Mouse (Mus musculus): ENCODE results near the gene Eif4e. TPM values are rescaled to one million over a fixed set of nuclear protein-coding genes. Genes with fewer than 3 reads are reported as not detected.
A peak's percentile ranks its signal among the peaks of the same experiment; 100 is the strongest.

The Eif4e gene
- total RNA-seq, 2 experiments from 2014 or later = 119 to 137 TPM

DNA sequence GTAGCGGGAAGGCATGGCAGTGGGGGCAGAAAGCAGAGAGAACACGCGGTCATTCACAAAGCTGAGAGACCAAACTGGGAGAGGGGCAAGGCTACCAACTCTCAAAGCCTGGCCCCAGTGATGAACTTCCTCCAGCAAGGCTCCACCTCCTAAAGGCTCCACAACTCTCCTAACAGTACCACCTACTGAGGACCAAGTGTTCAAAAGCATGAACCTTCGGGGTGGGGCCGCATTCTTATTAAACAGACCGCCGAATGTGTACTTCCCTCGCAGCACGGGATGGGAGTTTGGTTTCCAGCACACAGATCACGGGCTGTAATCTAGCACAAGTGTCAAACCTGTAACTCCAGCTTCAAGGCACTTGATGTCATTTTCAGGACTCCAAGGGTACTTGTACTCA is 52.9 kb downstream of the Eif4e start:
- DNase-seq (ENCODE audit: low spot score) = no peak

DNA sequence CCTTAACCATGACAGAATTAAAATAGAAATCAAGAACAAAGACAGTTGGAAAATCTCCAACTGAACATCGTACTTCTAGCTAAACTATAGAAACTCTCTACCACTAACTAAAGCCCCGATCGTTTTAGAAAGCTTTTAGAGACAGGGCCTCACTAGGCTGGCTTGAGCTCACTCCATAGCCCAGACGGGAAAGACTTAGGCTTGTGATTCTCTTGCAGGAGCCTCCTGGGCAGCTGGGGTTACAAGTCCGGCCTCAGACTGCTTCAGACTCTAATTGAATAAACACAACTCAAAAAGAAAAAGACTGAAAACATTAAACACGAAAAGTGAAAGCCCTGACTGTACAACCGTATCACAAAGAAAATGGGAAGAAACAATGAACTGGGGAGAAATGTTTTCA is 60.2 kb downstream of the Eif4e start:
- no peak for DNase-seq (ENCODE audit: low spot score)

DNA sequence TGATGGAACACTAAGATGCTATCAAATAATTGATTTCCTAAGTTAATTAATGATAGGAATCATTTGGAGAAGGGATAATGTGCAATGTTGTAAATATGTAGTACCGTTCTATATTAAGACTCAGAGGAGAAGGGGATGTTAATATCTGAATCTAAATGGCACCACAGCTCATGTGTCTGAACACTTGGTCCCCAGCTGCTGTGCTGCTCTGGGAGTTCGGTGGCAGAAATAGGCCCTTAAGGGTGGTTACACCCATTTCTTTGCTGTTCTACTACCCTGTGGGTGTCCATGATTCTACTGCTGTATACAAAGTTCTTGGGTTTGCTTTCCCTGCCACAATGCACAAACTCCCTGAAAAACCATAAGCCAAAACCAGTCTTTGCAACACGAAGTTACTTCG is 61.2 kb downstream of the Eif4e start:
- DNase-seq (ENCODE audit: low spot score) = peak; percentile 19

DNA sequence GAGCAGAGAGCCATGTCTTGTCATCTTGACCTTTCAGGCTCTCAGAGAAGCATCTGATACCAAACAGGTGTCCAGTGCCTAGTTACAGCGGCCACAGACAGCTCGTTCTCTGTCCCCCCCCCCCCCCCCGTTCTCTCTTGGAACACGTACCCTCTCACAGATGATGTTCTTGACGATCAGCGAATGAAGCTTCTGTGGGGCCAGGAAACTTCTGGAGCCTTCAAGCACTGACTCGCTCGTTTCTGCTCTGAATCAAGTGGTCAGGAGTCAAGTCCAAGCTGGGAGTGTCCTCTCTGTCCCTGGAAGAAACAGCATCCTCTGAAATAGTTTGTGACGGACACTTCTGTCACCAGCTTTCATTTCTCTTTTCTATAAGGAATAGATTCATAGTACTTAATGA is 62.0 kb downstream of the Eif4e start:
- DNase-seq (ENCODE audit: low spot score) = peak; percentile 69

DNA sequence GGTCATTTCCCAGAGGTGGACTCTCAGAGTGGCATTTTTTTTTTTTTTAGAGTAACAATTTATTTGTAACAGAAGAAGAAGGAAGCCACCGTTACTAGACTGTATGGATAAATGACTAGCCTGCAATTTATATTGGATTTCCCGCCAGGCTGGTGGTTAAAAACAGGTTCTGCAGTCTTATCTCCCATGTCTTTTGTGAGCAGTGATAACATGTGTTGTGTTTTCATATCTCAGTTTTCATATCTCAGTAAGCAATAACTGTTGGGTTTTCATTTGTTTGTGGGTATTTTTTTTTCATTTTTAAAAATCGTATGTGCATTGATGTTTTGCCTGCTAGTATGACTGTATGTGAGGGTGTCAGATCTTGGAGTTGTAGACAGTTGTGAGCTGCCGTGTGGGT is 65.0 kb downstream of the Eif4e start:
- no peak for DNase-seq (ENCODE audit: low spot score)

DNA sequence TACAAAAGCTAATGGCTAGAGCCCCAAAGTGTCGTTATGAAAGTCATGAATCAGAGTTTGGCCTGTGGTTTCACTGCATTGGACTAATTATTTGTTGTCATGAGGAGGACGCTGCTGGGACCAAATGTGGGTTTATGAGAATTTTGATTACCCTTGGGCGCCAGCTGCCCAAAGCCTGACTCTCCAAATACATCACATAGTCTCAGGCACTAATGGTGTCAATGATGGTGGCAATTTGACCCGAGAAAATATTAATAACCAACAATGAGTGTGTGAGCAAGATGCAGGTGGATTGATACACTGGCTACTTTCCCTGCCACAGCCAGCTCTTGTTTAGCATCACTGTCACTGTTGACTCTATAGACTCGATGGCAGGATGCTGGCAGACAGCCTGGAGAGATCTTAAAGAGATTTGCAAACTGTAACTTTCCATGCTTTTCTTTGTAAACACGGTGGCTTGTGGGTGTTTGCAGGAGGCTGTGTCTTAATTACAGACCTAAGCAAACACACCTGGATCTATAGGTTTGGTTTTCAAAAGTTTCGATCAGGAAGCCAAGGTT is 65.9 kb downstream of the Eif4e start:
- DNase-seq (ENCODE audit: low spot score) = no peak

DNA sequence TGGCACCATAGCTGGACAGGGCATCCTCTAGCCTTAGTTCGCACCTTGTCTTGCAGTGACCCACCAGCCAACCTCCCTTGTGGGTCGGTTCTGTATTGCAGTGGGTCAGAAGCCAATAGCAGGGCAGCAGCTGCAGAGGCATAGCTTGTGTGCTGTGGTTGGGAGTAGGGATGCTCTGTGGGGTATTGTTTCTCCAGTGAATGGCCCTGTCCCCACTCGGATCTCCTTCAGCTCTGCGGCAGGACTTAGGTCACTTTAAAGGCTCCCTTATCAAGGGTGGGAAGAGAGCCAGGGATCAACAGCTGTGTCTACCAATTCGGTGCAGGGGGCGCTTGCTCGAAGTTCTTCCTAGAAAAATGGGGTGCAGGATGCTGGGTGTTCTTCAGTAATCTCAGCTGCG is 67.2 kb downstream of the Eif4e start:
- no peak for DNase-seq (ENCODE audit: low spot score)

DNA sequence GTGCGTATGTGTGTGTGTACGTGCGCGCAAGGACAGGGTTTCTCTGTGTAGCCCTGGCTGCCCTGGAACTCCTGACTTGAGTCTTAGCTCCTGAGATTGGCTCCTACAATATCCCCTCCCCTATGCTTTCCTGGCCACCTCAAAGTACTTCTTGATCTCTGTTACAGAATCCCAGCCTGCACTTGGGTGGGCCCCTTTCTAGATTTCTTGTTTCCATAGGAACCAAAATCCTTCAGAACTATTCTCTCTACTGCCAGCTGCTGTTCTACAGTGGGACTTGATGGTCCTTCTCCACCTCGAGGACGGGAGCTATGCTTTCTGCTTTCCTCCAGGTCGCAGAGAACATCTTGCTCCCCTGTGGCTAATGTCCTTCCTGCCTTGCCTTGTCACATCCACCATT is 67.9 kb downstream of the Eif4e start:
- DNase-seq (ENCODE audit: low spot score) = no peak

DNA sequence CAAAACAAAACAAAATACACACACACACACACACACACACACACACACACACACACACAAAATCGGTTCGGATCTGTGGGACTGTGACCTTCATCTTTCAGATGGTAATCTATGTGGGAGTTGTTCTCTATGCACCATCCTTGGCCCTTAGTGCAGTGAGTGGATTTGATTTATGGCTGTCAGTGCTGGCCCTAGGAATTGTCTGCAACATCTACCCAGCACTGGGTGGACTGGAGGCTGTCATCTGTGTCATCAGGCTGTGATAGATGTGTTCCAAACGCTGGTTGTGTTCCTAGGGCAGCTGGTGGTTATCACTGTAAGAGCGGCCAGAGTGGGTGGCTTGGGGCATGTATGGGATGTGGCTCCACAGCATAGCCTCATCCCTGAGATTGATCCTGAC is 75.1 kb downstream of the Eif4e start:
- no peak for DNase-seq (ENCODE audit: low spot score)

DNA sequence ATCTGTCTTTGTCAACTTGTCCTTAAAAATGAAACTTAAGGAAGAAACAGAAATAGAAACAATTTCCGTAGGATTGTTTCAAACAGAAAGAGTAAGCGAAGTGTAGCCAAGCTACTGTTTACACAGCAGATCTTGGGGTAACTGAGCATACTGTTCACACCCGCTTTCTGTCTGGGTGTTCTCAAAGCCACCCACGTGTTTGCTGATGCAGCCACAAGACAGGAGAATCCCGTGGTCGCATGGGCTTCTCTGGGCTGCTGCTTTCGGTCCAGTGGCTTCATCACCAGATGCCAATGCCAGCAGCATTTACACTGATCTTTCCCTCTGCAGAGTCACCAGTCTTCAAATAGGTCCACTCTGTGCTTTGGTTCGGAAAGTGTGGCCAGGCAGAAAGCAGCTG is 79.2 kb downstream of the Eif4e start:
- no peak for DNase-seq (ENCODE audit: low spot score)

DNA sequence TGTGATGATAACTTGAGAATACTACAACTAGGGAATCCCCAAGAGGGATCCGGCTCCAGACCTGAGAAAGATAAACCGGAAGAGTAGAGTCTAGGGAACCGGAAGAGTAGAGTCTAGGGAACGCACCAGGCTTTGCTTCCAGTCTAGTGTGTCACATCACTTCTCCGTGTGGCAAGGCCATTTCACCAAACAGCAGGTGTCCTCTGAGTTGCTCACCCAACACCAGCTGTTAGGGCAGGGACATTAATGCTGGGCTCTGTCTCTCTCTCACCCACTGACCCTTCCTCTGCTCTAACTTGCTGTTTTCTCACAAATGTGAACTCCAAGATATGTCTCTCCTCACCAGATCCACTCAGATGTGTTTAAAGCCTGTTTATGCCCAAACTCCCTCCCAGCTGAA is 82.7 kb downstream of the Eif4e start:
- DNase-seq (ENCODE audit: low spot score) = no peak

Small RNA genes lying within 50 kb of the gene (microRNA-seq; reads per million reads assigned to microRNA genes)
- not detected for gene Mir1956

Other genes starting within 250 kb of the Eif4e start
- gene Adh6a, start 212.9 kb upstream of the Eif4e start, total RNA-seq (2021) = not detected
- gene Adh6b, start 184.4 kb upstream of the Eif4e start, total RNA-seq (2021) = not detected
- gene Adh4, start 110.7 kb upstream of the Eif4e start, total RNA-seq (2021) = not detected
- gene Adh5, start 83.1 kb upstream of the Eif4e start, total RNA-seq (2021) = 10 to 100 TPM; 57.1 to 58.3 TPM
- 10 to 100 TPM; 45.5 to 46.4 TPM for gene Metap1, start 36.7 kb upstream of the Eif4e start, total RNA-seq (2021)
- gene Tspan5, start 216.0 kb downstream of the Eif4e start, total RNA-seq (2021) = 1 to 10 TPM; 2.1 to 2.2 TPM

Measured in gastrocnemius, adult 18-20 months (tissue).